Mouse (Mus musculus) CH12.LX (cell line): ENCODE data around the gene Cc2d1a. TPM values are rescaled to one million over a fixed set of nuclear protein-coding genes. Genes with fewer than 3 reads are reported as not detected.

Source experiments
- DNase-seq: peaks from one replicate; pipeline ENCODE4 v3.0.0-alpha.2; 2013; ENCODE audit errors: extremely low read depth
- H3K27ac ChIP-seq: 2 replicates; pipeline ENCODE4 v1.5.1; 2012; ENCODE audit warnings: low read depth, mild to moderate bottlenecking, control low read depth, moderate library complexity; ENCODE audit not compliant: insufficient read depth
- H3K27me3 ChIP-seq: replicated peaks from 2 replicates; pipeline ENCODE3; 2012; ENCODE audit warnings: inconsistent platforms
- H3K36me3 ChIP-seq, 2 experiments: replicated peaks in 1 of 2; 2 replicates each; pipeline versions ENCODE3 to v1.6.1; 2012; ENCODE audit warnings: inconsistent platforms in 1 of 2, low read length in 1 of 2, mild to moderate bottlenecking in 1 of 2, mixed read lengths in 1 of 2, moderate library complexity in 1 of 2; ENCODE audit not compliant: control insufficient read depth in 1 of 2, insufficient read depth in 1 of 2
- H3K4me1 ChIP-seq, 2 experiments: 2 replicates each; pipeline ENCODE4 v1.6.1; 2012; ENCODE audit warnings: inconsistent platforms in 1 of 2, moderate library complexity in 1 of 2; ENCODE audit not compliant: insufficient read depth in 2 of 2, control insufficient read depth in 1 of 2
- H3K4me2 ChIP-seq: 2 replicates; pipeline ENCODE4 v1.6.1; 2012; ENCODE audit warnings: low read depth, mild to moderate bottlenecking, control low read depth; ENCODE audit not compliant: poor library complexity, insufficient read depth, severe bottlenecking
- H3K4me3 ChIP-seq, 3 experiments: fragments of 150-350 bp in 1 of 3; sonication (generic) in 1 of 3; replicated peaks in 1 of 3; 2 replicates each; pipeline versions ENCODE3 to v1.5.1; 2011 to 2012; ENCODE audit warnings: low read depth in 2 of 3, low read length in 2 of 3, mild to moderate bottlenecking in 2 of 3, moderate library complexity in 2 of 3, control low read depth in 1 of 3, improper control_type of control experiment in 1 of 3, inconsistent platforms in 1 of 3, mixed read lengths in 1 of 3; ENCODE audit not compliant: poor library complexity in 1 of 3
- H3K79me2 ChIP-seq: replicated peaks from 2 replicates; pipeline ENCODE4 v1.6.1; 2012; ENCODE audit warnings: mild to moderate bottlenecking, moderate library complexity; ENCODE audit not compliant: control insufficient read depth, poor library complexity, insufficient read depth, severe bottlenecking; ENCODE audit errors: extremely low read depth
- H3K9ac ChIP-seq: 2 replicates; pipeline ENCODE4 v1.6.1; 2012; ENCODE audit warnings: low read depth, mild to moderate bottlenecking, control low read depth, moderate library complexity; ENCODE audit not compliant: insufficient read depth
- H3K9me3 ChIP-seq: replicated peaks from 2 replicates; pipeline ENCODE3; 2012; ENCODE audit warnings: low read length, inconsistent platforms, mixed read lengths
- BHLHE40 ChIP-seq: IDR thresholded peaks from 2 replicates; pipeline ENCODE4 v1.6.1; 2011; ENCODE audit warnings: mild to moderate bottlenecking, low read depth, low read length, improper control_type of control experiment
- CHD1 ChIP-seq: IDR thresholded peaks from 2 replicates; pipeline ENCODE4 v1.6.1; 2012; ENCODE audit warnings: low read depth, low read length, improper control_type of control experiment, inconsistent platforms
- CHD2 ChIP-seq: IDR thresholded peaks from 2 replicates; pipeline ENCODE4 v1.6.1; 2011; ENCODE audit warnings: low read length, improper control_type of control experiment
- CTCF ChIP-seq, 2 experiments: IDR thresholded peaks in 1 of 2; conservative IDR thresholded peaks in 1 of 2; 2 replicates each; pipeline ENCODE4 v1.5.1; 2011 to 2012; ENCODE audit warnings: low read depth in 2 of 2, low read length in 2 of 2, improper control_type of control experiment in 1 of 2, inconsistent platforms in 1 of 2, mild to moderate bottlenecking in 1 of 2, moderate library complexity in 1 of 2
- E2F4 ChIP-seq: IDR thresholded peaks from 2 replicates; pipeline ENCODE4 v1.6.1; 2011; ENCODE audit warnings: low read depth, low read length, improper control_type of control experiment; ENCODE audit not compliant: insufficient replicate concordance
- EP300 ChIP-seq: IDR thresholded peaks from 2 replicates; pipeline ENCODE4 v1.6.1; 2011; ENCODE audit warnings: low read length, improper control_type of control experiment
- ETS1 ChIP-seq: conservative IDR thresholded peaks from 2 replicates; pipeline ENCODE4 v1.6.1; 2012; ENCODE audit warnings: low read depth, mild to moderate bottlenecking, inconsistent platforms, low read length, improper control_type of control experiment, moderate library complexity
- GABPA ChIP-seq: IDR thresholded peaks from 2 replicates; pipeline ENCODE4 v1.6.1; 2012; ENCODE audit warnings: low read depth, low read length, improper control_type of control experiment, inconsistent platforms; ENCODE audit not compliant: insufficient replicate concordance
- HCFC1 ChIP-seq: IDR thresholded peaks from 2 replicates; pipeline ENCODE4 v1.6.1; 2012; ENCODE audit warnings: low read depth, mild to moderate bottlenecking, inconsistent platforms, low read length, improper control_type of control experiment
- IRF4 ChIP-seq: IDR thresholded peaks from 2 replicates; pipeline ENCODE4 v1.6.1; 2014; ENCODE audit warnings: low read depth, mild to moderate bottlenecking, inconsistent platforms, low read length, improper control_type of control experiment
- JUN ChIP-seq: IDR thresholded peaks from 2 replicates; pipeline ENCODE4 v1.6.1; 2011; ENCODE audit warnings: low read depth, mild to moderate bottlenecking, low read length, improper control_type of control experiment, moderate library complexity; ENCODE audit not compliant: insufficient read depth
- JUND ChIP-seq: conservative IDR thresholded peaks from 2 replicates; pipeline ENCODE4 v1.6.1; 2011; ENCODE audit warnings: low read depth, low read length, improper control_type of control experiment
- MAFK ChIP-seq: IDR thresholded peaks from 2 replicates; pipeline ENCODE4 v1.6.1; 2011; ENCODE audit warnings: low read length, improper control_type of control experiment; ENCODE audit not compliant: insufficient replicate concordance
- MAX ChIP-seq: IDR thresholded peaks from 2 replicates; pipeline ENCODE4 v1.6.1; 2011; ENCODE audit warnings: low read length, improper control_type of control experiment
- MAZ ChIP-seq: IDR thresholded peaks from 2 replicates; pipeline ENCODE4 v1.6.1; 2012; ENCODE audit warnings: low read depth, mild to moderate bottlenecking, inconsistent platforms, low read length, improper control_type of control experiment, moderate library complexity
- MYC ChIP-seq: IDR thresholded peaks from 2 replicates; pipeline ENCODE4 v1.6.1; 2011; ENCODE audit warnings: low read depth, mild to moderate bottlenecking, improper control_type of control experiment, low read length
- NELFE ChIP-seq: IDR thresholded peaks from 2 replicates; pipeline ENCODE4 v1.6.1; 2011; ENCODE audit warnings: low read depth, low read length, improper control_type of control experiment
- PAX5 ChIP-seq: IDR thresholded peaks from 2 replicates; pipeline ENCODE4 v1.6.1; 2012; ENCODE audit warnings: low read length, inconsistent platforms, mixed read lengths
- POLR2AphosphoS2 ChIP-seq: IDR thresholded peaks from 2 replicates; pipeline ENCODE4 v1.6.1; 2011; ENCODE audit warnings: low read depth, low read length, improper control_type of control experiment
- RAD21 ChIP-seq: IDR thresholded peaks from 2 replicates; pipeline ENCODE4 v1.6.1; 2011; ENCODE audit warnings: low read depth, mild to moderate bottlenecking, low read length, improper control_type of control experiment, moderate library complexity
- SIN3A ChIP-seq: IDR thresholded peaks from 2 replicates; pipeline ENCODE4 v1.6.1; 2012; ENCODE audit warnings: low read length, improper control_type of control experiment, inconsistent platforms
- SMC3 ChIP-seq: IDR thresholded peaks from 2 replicates; pipeline ENCODE4 v1.6.1; 2011; ENCODE audit warnings: low read depth, low read length, improper control_type of control experiment
- TBP ChIP-seq: conservative IDR thresholded peaks from 2 replicates; pipeline ENCODE4 v1.6.1; 2011; ENCODE audit warnings: low read depth, low read length, improper control_type of control experiment
- UBTF ChIP-seq: IDR thresholded peaks from 2 replicates; pipeline ENCODE4 v1.6.1; 2012; ENCODE audit warnings: low read depth, mild to moderate bottlenecking, inconsistent platforms, low read length, improper control_type of control experiment, moderate library complexity
- USF1 ChIP-seq: IDR thresholded peaks from 2 replicates; pipeline ENCODE4 v1.6.1; 2014; ENCODE audit warnings: low read depth, mild to moderate bottlenecking, inconsistent platforms, low read length, improper control_type of control experiment
- USF2 ChIP-seq: conservative IDR thresholded peaks from 2 replicates; pipeline ENCODE4 v1.6.1; 2011; ENCODE audit warnings: low read depth, low read length, improper control_type of control experiment
- ZC3H11A ChIP-seq: IDR thresholded peaks from 2 replicates; pipeline ENCODE4 v1.6.1; 2012; ENCODE audit warnings: low read depth, mild to moderate bottlenecking, inconsistent platforms, low read length, improper control_type of control experiment
- ZKSCAN1 ChIP-seq: IDR thresholded peaks from 2 replicates; pipeline ENCODE4 v1.6.1; 2012; ENCODE audit warnings: low read depth, inconsistent platforms, low read length, improper control_type of control experiment, borderline replicate concordance
- ZMIZ1 ChIP-seq: IDR thresholded peaks from 2 replicates; pipeline ENCODE4 v1.6.1; 2012; ENCODE audit warnings: low read depth, mild to moderate bottlenecking, inconsistent platforms, low read length, improper control_type of control experiment
- ZNF384 ChIP-seq: IDR thresholded peaks from 2 replicates; pipeline ENCODE4 v1.6.1; 2012; ENCODE audit warnings: low read depth, low read length, improper control_type of control experiment, inconsistent platforms
- dilution Hi-C: fragments of 300-500 bp; cut with MboI; formaldehyde crosslinking; loops from 2 replicates; pipeline ENCODE4 v1.14.3; 2020; ENCODE audit warnings: low sequenced_read_pairs; ENCODE audit not compliant: extremely low pct_unique_long_range_greater_than_20kb, extremely low pct_ligation_motif_present
- in situ Hi-C: fragments of 300-500 bp; cut with MboI; formaldehyde crosslinking; loops from 3 replicates; pipeline ENCODE4 v1.14.3; 2019; ENCODE audit warnings: low sequenced_read_pairs, low pct_ligation_motif_present, low pct_unique_long_range_greater_than_20kb, mixed read lengths
- polyA plus RNA-seq: library from polyadenylated mRNA; unstranded; fragments of >175 nt; gene quantifications from 2 replicates; pipeline ENCODE4 v1.2.1, GENCODE M21; 2012; ENCODE audit warnings: low read depth; ENCODE audit not compliant: insufficient read length
- total RNA-seq, 2 experiments: library from RNA; depleted of rRNA; stranded (reverse); fragments of 300-350 nt in 1 of 2; fragments of >200 nt in 1 of 2; gene quantifications; 2 replicates each; pipeline ENCODE4 v1.2.3; 2012 to 2014

The Cc2d1a gene
- total and polyA plus RNA-seq, 3 experiments, result 2.8 to 11.4 (median 7.8) TPM

- Histone ChIP-seq H3K9me3 (peaks cover 4% of the 10 kb centered on the region), H3K4me2 (no peak overlapping the region), H3K4me3 (no peak overlapping the region), H3K36me3 (no peaks in the 10 kb centered on the region), H3K9ac (no peak overlapping the region), H3K79me2 (no peaks in the 10 kb centered on the region), H3K4me1 (peaks cover 0 to 28% of the 10 kb centered on the region in 2 experiments; a peak in 2 of 4 replicates)
- dilution Hi-C loops (no loop called here), in situ Hi-C loops (loop anchor here (10.0 kb wide), 1 partner anchor 86 kb away; the partner anchor contains the start of gene Ccdc130)
- TF ChIP-seq MYC (no peak), JUND (no peak), MAFK (no peak), TBP (no peak), ETS1 (no peak), CHD2 (no peak), USF1 (no peak), BHLHE40 (no peak), CHD1 (no peak), ZMIZ1 (no peak), GABPA (no peak), UBTF (no peak), CTCF (conservative IDR thresholded peaks at IDR 0.05 in 1 of 2, IDR thresholded peaks at IDR 0.05 in 1 of 2; ENCODE audit: low read depth in 2 of 2, low read length in 2 of 2) (no peak), ZC3H11A (no peak), USF2 (no peak)
- TF ChIP-seq, all 38 proteins: peak for 0
- no peak for DNase-seq
- Histone ChIP-seq H3K27ac (no peak overlapping the region), H3K27me3 (peaks cover 4% of the 10 kb centered on the region)
Measured at GRCm38 (mm10) chr8:84188671-84189070, 40.9 kb upstream of the Cc2d1a start.

- Histone ChIP-seq H3K27ac (no peak overlapping the region), H3K4me2 (peak overlapping the region; percentile 44), H3K27me3 (peaks cover 2% of the 10 kb centered on the region), H3K36me3 (no peaks in the 10 kb centered on the region), H3K79me2 (no peaks in the 10 kb centered on the region), H3K4me1 (peaks cover 0 to 19% of the 10 kb centered on the region in 2 experiments; a peak in 2 of 4 replicates), H3K4me3 (peak overlapping the region; percentile 37 to 52 (median 46)), H3K9me3 (peaks cover 4% of the 10 kb centered on the region), H3K9ac (peak overlapping the region; percentile 15; the same call in 1 of the 2 replicates)
- dilution Hi-C loops (no loop called here), in situ Hi-C loops (loop anchor here (10.0 kb wide), 1 partner anchor 88 kb away; the partner anchor contains the start of gene Ccdc130)
- peak; percentile 80 for DNase-seq
- TF ChIP-seq MAX (no peak), ZNF384 (no peak), POLR2AphosphoS2 (no peak), BHLHE40 (peak; percentile 26; the same call in 1 of the 2 replicates), CHD1 (no peak), NELFE (no peak; the same call in none of the 2 replicates), UBTF (no peak), USF2 (no peak), SIN3A (no peak), MAZ (no peak), SMC3 (peak; percentile 94), ZKSCAN1 (no peak), ETS1 (no peak), JUN (no peak), MAFK (no peak), TBP (no peak), EP300 (0 out of 2 replicates have a peak, but pooled peaks have one; percentile 2), IRF4 (no peak), E2F4 (no peak), PAX5 (no peak), ZC3H11A (peak; percentile 25; the same call in 1 of the 2 replicates), CHD2 (no peak), HCFC1 (peak; percentile 6; the same call in 1 of the 2 replicates), RAD21 (peak; percentile 73), CTCF (conservative IDR thresholded peaks at IDR 0.05 in 1 of 2, IDR thresholded peaks at IDR 0.05 in 1 of 2; ENCODE audit: low read depth in 2 of 2, low read length in 2 of 2) (peak; percentile 94 to 97)
Measured at GRCm38 (mm10) chr8:84187065-84187755, 39.5 kb upstream of the Cc2d1a start.
